Mouse (Mus musculus) gastrocnemius, postnatal 36 days (tissue): ENCODE measurements at regions not wholly inside any gene's neighbourhood (a gene's known extent, or its start where the extent isn't known, plus 50 kb on each side); places are given as distances from the start of the nearest gene placed in this dataset.
A peak's percentile ranks its signal among the peaks of the same experiment; 100 is the strongest.

Experiments
- DNase-seq, 2 experiments: peaks; one replicate each; pipeline ENCODE4 v3.0.0; 2022
- intact Hi-C: fragments of 180-260 bp; cut with DNase I; formaldehyde crosslinking; loops from one replicate; pipeline ENCODE4 v1.15.1; 2025

DNA sequence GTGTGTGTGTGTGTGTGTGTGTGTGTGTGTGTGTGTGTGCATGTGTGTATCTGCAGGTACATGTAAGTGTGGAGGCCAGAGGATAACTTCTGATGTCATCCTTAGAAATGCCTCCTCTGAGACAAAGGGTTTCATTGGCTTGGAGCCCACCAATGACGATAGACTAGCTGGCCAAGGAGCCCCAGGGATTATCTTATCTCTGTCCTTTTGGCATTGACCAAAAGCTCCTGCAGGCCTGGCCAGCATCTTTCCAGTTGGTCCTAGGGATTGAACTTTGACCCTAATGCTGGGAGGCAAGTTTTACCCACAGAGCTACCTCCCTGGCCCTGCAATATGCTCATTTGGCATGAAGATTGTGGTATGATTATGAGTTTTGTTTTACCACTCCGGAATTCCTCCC is 133.3 kb downstream of the Tmx1 start:
- DNase-seq, result no peak
- intact Hi-C loops, result no loop called here

DNA sequence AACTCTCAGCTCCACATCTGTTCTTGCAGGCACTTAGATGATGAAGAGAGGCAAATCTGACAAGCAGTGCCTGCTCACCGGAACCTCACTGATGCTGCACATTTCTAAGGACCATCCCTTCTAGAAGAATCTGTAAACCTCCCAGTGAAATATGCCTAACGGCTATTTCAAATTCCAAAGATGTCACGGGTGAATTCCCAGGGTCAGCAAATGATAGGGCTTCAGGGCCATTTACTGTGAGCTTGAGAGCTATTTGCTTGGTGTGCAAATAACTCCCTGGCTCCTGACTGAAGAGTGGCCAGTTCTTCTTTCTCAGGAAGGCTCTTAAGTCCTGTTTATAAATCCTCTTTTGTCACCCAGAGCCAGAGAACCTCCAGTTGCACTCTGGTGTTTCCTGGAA is 135.3 kb downstream of the Tmx1 start:
- no peak for DNase-seq
- intact Hi-C loops, result no loop called here

DNA sequence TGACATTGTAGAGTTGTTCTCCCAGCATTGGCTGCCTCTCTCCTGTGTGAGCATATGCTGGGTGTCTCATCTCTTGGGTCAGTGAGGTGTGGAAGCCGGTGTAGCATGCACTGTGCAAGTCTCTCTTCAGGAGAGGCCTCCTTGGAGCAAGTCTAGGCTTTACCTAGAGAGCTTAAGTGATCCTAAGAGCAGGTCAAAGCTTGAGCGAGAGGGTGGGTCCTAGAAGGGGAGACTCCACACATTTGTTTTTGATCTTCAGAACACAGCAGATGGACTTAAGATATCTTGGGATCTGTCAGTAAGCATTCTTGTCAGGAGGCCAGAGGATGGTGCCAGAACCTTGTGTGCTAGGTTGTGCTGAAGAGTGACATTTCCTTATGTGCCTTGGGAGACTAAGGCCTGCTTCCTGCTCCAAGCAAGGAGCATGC is 136.4 kb downstream of the Tmx1 start:
- intact Hi-C loops, result no loop called here
- peak in 1 of 2 experiments; percentile 66 for DNase-seq

DNA sequence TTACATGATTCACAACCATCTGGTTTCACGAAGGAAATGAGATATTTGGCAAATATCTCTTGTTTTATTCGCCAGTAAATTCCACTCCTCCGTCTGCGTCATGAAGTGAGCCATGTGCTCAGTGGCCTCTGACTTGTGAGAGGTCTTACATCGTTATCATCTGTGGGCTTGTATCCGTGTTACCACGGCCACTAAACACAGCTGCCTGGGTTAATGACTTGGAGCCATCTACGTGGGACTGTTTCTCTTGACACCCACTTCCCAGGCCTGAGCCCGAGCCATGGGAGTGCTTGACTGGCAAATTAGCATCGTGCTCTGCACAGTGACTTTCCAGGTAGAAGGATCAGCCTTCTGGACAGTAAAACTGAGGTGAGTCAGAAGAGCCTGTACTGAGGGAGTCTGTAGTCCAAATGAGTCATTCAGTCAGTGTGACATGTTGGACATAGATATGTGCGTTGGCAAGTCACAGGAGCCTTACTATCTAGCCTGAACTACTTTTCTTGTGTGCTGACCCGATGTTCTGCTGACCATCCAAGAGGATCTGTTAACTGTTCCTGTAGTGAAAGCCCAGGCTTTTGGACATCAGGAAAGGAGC is 137.7 kb downstream of the Tmx1 start:
- peak; percentile 21 to 38 for DNase-seq
- intact Hi-C loops, result no loop called here

DNA sequence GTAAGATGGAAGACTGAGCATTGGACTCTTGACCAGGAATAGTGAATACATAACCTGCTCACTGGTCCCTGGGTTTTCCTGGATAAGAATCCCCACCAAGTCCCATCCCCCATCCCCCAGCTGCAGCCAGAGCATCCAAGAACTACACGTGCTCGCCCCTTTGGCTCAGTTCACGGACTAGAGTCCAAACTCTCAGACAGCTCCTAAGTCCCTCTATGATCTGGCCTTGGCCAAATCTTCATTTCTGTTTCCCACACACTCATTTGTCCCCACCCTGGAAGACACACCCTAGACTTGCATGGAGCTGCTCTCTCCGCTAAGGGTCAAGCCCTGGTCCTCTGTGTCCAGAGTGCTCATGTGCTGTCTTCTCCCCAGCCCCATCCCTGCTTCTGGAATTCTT is 139.9 kb downstream of the Tmx1 start:
- intact Hi-C loops, result no loop called here
- DNase-seq, result peak in 1 of 2 experiments; percentile 60

DNA sequence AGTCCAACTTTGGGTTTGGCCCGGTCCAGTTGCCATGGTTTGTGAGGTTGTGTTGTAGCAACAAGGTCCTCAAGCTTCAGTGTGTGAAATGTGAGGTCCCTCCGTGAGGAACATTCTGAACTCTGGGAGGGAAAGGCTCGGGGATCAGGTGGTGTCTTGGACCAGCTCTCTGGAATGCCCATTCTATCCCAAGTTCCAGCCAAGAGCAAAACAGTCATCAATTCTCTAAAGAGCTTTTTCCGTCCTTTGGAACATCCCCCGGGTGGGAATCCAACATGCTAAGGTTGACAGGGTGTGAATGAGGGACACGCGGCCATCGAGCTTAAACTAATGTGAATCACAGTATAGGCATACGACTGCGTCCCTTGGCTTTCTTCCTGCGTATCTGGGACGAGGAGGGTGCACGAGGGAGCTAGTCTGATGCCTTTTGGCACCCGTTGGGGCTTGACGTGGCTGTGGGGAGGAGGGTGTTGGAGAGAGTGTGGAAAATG is 145.4 kb downstream of the Tmx1 start:
- peak; percentile 79 to 80 for DNase-seq
- intact Hi-C loops, result no loop called here

DNA sequence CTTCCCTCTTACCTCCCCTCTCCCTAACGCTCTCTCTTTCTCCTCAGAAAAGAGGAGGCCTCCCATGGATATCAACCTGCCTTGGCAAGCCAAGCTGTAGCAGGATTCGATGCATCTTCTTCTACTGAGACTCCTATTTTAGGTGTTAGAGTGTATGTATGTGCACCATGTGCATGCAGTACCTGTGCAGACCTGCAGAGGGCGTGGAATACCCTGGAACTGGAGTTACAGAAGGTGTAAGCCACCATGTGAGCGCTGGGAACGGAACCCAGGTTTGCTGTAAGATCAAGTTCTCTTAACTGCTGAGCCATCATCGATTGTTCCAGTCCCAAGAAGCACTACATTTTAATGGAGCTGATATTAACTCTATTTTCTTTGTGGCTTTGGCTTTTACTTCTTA is 146.8 kb downstream of the Tmx1 start:
- intact Hi-C loops, result no loop called here
- DNase-seq, result no peak

DNA sequence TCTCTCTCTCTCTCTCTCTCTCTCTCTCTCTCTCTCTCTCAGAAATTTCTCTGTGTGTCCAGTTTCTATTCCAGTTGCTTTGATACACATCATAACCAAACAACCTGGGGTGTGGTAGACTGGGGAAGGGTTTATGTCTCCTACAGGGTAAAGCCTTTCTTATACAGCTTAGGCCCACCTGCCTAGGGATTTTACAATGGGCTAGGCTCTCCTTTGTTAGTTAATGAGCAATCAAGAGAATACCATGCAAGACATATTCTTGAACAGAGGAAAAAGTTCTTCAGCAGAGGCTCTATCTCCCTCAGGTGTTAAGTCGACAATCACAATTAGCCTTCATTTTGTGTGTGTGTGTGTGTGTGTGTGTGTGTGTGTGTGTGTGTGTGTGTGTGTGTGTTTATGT is 151.0 kb downstream of the Tmx1 start:
- no peak for DNase-seq
- intact Hi-C loops, result no loop called here

DNA sequence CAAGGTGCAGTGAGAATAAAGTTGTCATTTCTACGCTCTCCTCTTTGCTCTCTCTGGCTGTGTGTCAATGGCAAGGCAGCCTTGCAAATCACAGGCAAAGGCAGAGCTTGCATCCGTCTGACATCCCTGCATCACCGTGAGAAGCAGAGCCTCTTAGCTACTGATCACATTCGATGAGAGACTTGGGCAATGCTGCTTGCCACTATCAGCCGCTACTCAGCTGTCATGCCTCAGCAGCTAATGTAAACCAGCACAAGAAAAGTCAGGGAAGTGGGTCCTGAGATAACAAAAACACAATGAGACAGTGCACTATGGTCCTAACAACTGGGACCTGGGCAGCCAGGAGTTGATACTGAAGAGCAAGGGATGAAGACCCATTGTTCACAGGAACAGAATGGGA is 155.8 kb downstream of the Tmx1 start:
- DNase-seq, result no peak
- intact Hi-C loops, result no loop called here

DNA sequence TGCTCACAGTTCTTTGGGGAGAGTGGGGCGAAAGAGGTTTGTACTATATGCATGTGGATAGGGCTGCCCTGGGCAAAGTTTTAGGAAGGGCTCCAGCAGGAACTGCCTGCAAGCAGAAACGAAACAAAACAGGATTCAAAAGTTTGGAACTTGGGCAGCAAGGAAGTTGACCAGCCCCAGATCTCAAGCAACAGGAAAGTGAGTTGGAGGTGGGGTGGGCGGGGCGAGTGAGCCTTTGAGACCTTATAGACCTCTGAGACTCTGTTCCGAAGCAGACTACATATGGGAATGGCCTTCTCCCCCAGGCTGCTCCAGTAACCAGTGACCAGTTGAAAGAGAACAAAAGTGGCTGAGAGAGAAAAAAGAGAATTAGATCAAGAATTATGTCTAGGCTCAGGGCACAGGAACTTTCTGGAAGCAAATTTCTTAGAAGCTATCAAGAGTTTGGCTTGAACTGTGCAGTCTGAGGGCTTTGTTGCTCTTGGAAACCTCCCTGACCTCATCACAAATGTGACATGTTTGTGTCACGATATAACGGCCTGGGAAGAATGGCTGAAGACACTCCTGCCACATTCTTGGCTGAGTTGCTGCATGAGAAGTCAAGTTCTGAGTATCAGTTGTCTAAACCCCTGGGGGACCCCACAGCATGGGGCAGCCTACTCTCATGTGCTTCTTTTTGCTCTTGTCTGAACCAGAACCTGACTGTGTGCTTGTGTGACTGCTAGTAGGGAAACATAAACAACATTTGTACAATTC is 156.4 kb downstream of the Tmx1 start:
- intact Hi-C loops, result no loop called here

DNA sequence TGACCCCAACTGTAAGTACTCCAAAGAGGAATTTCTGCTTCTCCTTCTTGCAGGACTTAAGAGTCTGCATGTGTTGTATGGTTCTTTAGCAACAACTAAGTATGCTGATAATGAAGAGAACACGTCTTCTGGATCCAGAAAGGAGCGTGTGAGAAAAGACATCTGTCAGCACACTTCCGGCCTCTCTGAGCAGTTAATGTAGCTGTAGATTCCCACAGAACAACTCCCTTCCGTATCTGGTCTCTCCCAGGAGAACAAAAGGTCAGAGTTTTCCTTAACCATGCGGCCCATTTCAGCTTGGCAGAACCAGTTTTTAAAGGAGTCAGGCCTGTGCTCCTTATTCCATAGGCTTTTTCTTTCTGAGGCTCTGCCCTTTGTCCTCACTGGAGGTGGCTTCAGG is 159.0 kb downstream of the Tmx1 start:
- no peak for DNase-seq
- intact Hi-C loops, result no loop called here

More for the DNA sequence above, 156.4 kb downstream of the Tmx1 start:
- DNase-seq, result no peak

DNA sequence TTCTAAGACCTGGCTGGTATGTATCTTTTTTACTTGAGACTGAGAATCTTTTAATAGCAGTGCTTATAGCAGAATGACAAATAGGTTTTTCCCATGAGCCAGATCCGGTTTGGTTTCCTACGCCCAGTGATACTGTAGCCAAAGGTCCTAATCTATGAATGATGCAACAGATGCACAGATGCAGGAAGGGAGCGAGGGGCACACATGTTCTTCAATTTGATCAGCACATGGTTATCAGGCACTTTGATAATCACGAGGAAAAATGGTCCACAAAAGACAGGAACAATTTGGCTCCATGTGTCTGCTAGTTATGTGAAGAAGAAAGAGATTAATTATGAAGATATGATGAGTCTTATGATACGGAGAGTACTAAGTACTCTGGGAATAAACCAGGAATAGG is 160.3 kb downstream of the Tmx1 start:
- DNase-seq, result no peak
- intact Hi-C loops, result no loop called here

DNA sequence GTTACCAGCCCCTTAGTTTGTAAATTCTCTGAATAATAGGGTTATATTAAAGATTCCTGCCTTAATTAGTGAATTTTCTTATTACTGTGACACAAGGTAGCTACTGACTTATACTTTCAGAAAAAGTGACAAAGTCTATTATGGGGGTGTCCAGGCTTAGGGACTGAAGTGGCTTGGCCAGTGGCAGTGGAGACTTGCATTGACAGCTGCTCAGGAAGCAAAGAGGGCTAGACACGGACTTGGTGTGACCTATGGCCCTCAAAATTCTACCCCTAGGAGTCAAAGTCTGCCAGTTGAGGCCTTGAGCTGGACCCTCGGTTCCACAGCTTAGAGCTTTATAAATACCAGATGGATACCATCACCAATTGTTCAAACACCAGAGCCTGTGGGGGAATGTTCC is 161.2 kb downstream of the Tmx1 start:
- intact Hi-C loops, result no loop called here
- no peak for DNase-seq

DNA sequence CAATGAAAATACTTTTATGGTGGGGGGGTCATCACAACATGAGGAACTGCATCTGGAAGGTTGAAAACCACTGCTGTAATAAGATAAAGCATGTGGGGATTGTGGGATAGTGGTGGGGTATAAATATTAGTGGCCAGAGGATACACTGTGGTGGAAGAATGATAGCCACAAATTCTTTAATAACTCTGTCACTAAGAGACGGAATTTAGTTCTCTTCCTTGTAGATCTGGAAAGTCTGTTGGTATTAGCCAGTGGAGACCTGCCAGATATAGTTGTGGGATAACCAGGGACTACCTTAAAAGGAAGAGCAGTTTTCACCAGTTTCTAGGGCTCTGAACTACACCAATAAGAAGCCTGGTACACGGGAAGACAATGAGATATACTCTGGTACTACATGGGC is 161.8 kb downstream of the Tmx1 start:
- intact Hi-C loops, result no loop called here
- DNase-seq, result no peak

DNA sequence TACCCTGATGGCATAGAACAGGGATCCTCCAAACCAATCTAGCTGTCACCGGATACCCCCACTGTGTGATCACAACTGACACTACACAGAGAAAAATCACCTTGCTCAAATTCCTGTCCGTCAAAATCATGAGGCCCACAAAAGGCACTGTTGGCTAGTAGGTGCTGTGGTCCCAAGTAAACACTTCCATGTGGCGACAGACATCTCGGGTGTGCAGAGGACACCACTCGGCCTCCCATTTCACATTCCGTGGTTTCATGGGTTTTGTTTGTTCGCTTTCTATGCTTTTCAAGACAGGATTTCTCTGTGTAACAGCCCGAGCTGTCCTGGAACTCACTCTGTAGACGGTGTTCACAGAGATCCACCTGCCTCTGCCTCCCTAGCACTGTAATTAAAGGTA is 162.2 kb downstream of the Tmx1 start:
- intact Hi-C loops, result no loop called here
- no peak for DNase-seq

DNA sequence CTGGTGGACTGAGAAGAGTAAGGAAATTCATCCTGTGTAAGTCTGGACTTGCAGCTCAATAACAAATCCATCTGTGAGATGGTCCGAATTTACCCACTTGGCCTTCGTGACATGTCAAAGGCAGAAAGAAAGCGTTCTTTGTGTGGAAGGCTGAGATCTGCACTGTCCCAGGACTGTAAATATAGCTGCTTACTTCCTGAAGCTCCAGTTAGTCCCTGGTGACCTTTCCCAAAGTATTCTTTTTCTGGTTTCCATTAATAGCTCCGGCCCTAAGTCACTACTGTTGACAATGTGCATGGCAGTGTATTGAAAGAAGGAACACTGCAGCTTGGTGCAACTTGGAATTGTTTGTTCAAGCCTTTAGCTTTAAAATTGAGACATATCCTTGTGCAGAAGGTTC is 163.2 kb downstream of the Tmx1 start:
- intact Hi-C loops, result no loop called here
- DNase-seq, result no peak

DNA sequence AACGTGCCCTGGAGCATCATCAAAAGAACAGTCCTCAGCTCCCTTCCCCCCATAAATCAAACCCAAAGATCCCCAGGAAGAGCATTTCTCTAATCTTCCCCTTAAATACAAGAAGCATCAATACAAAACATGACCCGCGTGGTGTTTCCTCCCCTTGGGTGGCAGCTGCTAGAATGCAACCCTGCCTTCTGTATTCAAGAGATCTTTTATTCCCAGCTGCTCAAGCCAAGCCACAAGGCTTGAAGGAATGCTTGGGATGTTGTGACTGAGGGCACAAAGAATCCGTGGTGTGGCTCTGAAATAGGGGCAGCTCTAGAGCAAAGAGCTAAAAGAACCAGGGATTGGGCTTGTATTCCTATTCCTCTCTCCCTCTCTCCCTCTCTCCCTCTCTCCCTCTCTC is 163.6 kb downstream of the Tmx1 start:
- DNase-seq, result no peak
- intact Hi-C loops, result no loop called here

DNA sequence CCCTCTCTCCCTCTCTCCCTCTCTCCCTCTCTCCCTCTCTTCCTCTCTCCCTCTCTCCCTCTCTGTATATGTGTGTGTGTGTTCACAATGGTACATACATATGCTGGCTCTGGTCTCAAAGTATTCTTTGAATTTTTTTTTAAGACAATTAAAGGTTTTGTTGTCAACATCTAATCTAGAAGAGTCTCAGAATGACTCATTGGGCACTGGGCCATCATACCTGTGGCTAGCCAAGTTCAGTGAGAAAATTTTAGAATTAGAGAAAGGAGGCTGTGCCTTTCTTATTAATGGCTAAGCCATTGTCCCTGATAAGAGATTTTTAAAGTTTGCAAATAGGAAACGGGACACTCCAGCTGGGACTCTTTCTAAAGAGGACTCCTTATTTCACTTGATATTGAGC is 164.1 kb downstream of the Tmx1 start:
- intact Hi-C loops, result no loop called here
- no peak for DNase-seq

DNA sequence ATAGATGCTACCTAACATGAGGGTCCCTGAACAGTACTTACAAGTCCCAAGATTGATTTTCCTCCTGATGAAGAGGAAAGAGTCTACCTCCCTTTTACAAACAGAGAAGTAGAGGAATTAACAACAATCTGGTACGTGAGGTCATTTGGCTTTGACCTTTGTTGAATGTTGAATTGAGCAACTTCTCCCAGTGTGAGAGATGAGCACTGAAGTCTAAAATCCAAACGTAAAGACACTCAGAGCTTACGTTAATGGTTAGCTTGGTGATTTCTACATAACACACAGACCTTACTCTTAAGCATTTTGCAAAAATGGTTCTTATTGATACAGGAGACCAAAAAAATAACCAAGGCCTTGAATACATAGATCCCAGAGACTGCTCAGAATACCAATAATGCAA is 165.1 kb downstream of the Tmx1 start:
- intact Hi-C loops, result no loop called here
- no peak for DNase-seq

DNA sequence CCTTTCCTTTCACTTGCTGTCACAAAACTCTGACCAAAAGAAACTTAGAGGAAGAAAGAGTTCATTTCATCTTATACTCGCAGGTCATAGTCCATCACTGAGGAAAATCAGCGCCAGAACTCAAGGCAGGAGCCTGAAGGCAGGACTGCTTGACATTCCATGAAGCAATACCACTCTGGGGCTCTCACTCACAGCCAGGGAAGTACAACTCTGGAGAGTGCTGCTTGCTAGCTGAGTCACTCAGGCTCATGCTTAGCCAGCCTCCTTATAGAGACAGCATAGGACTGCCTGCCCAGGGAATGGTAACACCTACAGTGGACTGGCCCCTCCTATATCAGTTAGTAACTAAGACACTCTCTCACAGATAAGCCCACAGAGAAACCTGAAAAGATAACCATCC is 166.5 kb downstream of the Tmx1 start:
- no peak for DNase-seq
- intact Hi-C loops, result no loop called here

DNA sequence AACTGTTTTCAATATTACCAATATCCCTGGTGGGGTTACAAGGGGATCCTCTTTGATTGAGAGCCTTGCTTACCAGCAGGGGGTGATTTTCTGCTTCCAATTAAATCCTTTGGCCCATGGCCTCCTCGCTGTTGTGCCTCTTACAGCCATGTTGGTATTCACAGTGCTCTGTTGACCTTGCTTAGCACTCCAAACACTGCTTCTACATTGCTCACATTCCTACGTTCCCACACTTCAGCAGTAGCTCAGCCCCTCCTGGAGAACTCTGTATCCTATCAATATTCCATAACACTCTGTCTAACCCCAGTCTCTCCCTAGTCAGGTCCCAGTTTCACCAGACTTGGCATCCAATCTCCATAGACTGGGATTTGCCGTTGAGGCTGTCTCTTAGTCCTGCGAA is 169.1 kb downstream of the Tmx1 start:
- intact Hi-C loops, result no loop called here
- no peak for DNase-seq

DNA sequence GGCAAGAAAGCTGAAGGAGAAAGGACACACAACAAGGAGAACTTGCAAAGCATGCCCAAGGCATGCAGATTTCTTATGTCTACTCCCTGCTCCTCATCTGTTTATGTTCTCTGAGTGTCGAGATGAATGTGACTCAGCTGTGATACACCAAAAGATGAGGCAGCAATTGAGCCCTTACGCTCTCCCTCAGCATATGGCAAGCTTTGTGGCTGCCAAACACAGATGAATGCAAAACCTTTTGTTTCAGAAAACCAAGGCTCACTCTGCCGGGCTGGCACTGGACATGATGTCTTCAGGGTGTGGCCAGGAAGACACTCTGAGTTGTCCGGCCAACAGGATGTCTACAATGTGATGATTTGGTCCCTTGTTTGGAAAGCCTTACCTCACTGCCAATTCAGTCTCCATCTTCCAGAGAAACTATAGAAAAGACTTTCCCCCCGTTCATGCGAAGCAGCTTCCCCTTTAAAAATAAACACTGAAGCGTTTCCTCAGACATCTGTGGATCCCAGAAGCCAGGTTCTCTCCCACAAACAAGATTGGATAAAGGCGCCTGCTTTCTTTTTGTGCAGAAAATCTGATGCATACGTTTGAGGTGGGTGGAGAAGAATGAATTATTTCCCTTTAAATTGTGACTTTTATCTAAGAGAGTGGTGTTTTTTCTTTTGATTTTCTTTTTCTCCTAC is 171.5 kb downstream of the Tmx1 start:
- intact Hi-C loops, result no loop called here
- DNase-seq, result no peak
